Mouse (Mus musculus) liver, embryonic 16.5 days (tissue): ENCODE measurements around the gene Gns. TPM values are rescaled to one million over a fixed set of nuclear protein-coding genes. Genes with fewer than 3 reads are reported as not detected.
A peak's percentile ranks its signal among the peaks of the same experiment; 100 is the strongest.

Source experiments
- ATAC-seq: fragments of 200-750 bp; cut with Nextera tagmentation; 2 replicates; pipeline ENCODE4 v1.8.0; 2017; ENCODE audit warnings: low read depth, mild to moderate bottlenecking, moderate number of reproducible peaks, moderate library complexity
- H3K27ac ChIP-seq: fragments of 300-500 bp; sonication (generic); 2 replicates; pipeline ENCODE4 v1.5.1; 2014; ENCODE audit warnings: mild to moderate bottlenecking, low read length
- H3K27me3 ChIP-seq: fragments of 300-500 bp; sonication (generic); 2 replicates; pipeline ENCODE4 v1.6.1; 2014; ENCODE audit warnings: low read depth, low read length, mixed read lengths; ENCODE audit not compliant: control insufficient read depth, insufficient read depth
- H3K36me3 ChIP-seq: fragments of 300-500 bp; sonication (generic); 2 replicates; pipeline ENCODE4 v1.6.1; 2014; ENCODE audit warnings: mild to moderate bottlenecking; ENCODE audit not compliant: control insufficient read depth, insufficient read depth
- H3K4me1 ChIP-seq: fragments of 300-500 bp; sonication (generic); 2 replicates; pipeline ENCODE4 v1.6.1; 2014; ENCODE audit warnings: low read depth, low read length, mixed read lengths; ENCODE audit not compliant: control insufficient read depth
- H3K4me2 ChIP-seq: fragments of 300-500 bp; sonication (generic); 2 replicates; pipeline ENCODE4 v1.6.1; 2014; ENCODE audit warnings: low read depth, low read length, mixed read lengths
- H3K4me3 ChIP-seq: fragments of 300-500 bp; sonication (generic); 2 replicates; pipeline ENCODE4 v1.5.1; 2014; ENCODE audit warnings: low read depth, mild to moderate bottlenecking, low read length
- H3K9ac ChIP-seq: fragments of 300-500 bp; sonication (generic); 2 replicates; pipeline ENCODE4 v1.6.1; 2014; ENCODE audit warnings: low read depth, low read length
- H3K9me3 ChIP-seq: fragments of 300-500 bp; sonication (generic); replicated peaks from 2 replicates; pipeline ENCODE4 v1.6.1; 2016; ENCODE audit warnings: low read length; ENCODE audit not compliant: control insufficient read depth
- WGBS: fragments of 180-500 bp; shearing (Covaris S2); extraction: QIAGEN DNeasy Blood & Tissue Kit; methylation state at CpG from one replicate; pipeline ENCODE4 v1.1.7; 2014; ENCODE audit not compliant: insufficient replicate concordance; 5-methylcytosine and 5-hydroxymethylcytosine counted together
- polyA plus RNA-seq: library from polyadenylated mRNA; unstranded; fragments of >200 nt; fragmentation: Nextera tagmentation; extraction: Ambion mirVana; gene quantifications from 2 replicates; pipeline ENCODE4 v1.2.1, GENCODE M21; 2015

The Gns gene
- polyA plus RNA-seq, 1 experiment from 2014 or later = 22.3 TPM

DNA sequence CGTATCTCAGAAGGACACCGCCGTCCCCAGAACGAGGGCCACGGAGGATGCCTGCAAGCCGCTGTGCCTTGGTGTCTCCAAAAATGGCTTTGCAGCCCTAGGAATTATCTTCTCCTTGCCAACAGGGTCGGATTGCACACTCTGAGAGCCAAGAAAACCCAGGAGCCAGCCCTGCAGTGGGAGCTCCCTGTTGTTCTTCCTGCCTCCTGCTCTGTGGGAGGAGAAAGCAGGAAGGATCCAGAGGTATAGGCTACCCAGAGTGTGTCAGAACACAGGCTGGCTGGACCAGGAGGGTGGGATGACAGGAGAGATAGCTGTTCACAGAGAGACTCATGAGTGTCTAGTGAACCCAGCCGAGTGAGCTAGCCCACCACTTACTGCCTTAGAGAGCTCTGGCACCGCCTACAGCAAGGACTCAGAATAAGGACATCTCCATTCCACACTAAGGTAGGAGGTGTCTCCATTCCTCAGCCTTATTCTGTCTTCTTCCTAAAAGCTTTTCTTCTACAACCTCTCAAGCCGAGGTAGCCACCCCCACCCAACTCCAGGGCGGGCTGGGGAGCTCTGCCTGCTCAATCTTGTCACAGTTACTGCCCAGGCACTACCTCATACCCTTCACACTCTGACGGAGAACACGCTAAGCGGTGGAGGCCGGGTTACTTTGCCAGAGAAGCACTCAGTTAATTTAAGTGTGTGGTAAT, 63.3 kb downstream of the Gns start:
- H3K9ac ChIP-seq = peak overlapping the region; percentile 7; the same call in 1 of the 2 replicates
- 70% methylated on average over 15 of the region's 15 CpGs for WGBS
- no peaks in the 10 kb centered on the region for H3K36me3 ChIP-seq
- H3K4me3 ChIP-seq = no peak overlapping the region
- H3K27me3 ChIP-seq = no peaks in the 10 kb centered on the region
- peaks cover 80% of the 10 kb centered on the region for H3K4me1 ChIP-seq
- H3K4me2 ChIP-seq = no peak overlapping the region
- H3K27ac ChIP-seq = no peak overlapping the region
- H3K9me3 ChIP-seq = no peaks in the 10 kb centered on the region
- no peak for ATAC-seq

DNA sequence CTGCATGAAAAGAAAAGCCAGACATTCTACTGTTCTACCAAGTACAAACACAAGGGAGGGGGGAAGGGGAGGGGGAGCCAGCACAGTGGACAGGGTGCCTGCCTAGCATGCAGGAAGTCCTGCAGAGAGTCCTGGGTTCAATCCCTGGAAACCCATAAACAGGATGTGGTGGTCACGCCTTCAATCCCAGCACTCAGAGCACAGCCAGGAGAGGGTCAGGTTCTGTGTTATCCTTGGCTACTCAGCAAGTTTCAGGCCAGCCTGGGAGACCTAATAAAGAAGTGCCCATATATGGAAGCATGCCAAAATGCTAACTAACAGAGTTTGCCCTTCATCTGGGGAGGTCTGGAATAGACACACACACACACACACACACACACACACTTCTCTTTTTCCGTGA, 64.2 kb downstream of the Gns start:
- Histone ChIP-seq H3K27ac (no peak overlapping the region; the same call in 1 of the 2 replicates), H3K27me3 (no peaks in the 10 kb centered on the region)

DNA sequence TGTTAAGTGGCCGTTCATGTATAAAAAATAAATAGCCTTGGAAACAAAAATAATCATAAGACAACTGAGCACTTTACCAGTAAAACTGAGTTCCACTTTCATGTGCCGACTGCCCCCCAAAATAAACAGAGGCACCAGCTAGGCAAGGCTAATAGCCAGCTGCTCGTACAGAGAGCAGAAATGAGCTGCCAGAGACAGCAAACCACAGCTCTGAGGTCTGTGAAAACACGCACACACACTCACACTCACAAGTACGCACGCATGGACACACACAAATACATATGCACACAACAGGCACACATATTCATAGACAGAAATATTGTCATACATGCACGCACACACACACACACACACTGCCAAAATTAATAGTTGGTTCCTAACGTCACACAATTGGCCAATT, 64.7 kb downstream of the Gns start:
- H3K9me3 ChIP-seq = no peaks in the 10 kb centered on the region
- H3K4me3 ChIP-seq = 0 out of 2 replicates have a peak overlapping the region, but pooled peaks have one; percentile 19
- H3K27ac ChIP-seq = peak overlapping the region; percentile 65
- no peaks in the 10 kb centered on the region for H3K27me3 ChIP-seq
- H3K4me2 ChIP-seq = peak overlapping the region; percentile 49
- H3K9ac ChIP-seq = no peak overlapping the region; the same call in none of the 2 replicates
- H3K4me1 ChIP-seq = peaks cover 73% of the 10 kb centered on the region
- ATAC-seq = no peak
- no peaks in the 10 kb centered on the region for H3K36me3 ChIP-seq
- WGBS = 18% methylated on average over 8 of the region's 8 CpGs

More for the DNA sequence above, 64.2 kb downstream of the Gns start:
- peak; percentile 44 for ATAC-seq
- H3K9me3 ChIP-seq = no peaks in the 10 kb centered on the region
- no peaks in the 10 kb centered on the region for H3K36me3 ChIP-seq
- H3K4me2 ChIP-seq = no peak overlapping the region
- H3K4me3 ChIP-seq = no peak overlapping the region
- H3K4me1 ChIP-seq = peaks cover 75% of the 10 kb centered on the region
- no peak overlapping the region for H3K9ac ChIP-seq
- 17% methylated on average over 2 of the region's 2 CpGs for WGBS

DNA sequence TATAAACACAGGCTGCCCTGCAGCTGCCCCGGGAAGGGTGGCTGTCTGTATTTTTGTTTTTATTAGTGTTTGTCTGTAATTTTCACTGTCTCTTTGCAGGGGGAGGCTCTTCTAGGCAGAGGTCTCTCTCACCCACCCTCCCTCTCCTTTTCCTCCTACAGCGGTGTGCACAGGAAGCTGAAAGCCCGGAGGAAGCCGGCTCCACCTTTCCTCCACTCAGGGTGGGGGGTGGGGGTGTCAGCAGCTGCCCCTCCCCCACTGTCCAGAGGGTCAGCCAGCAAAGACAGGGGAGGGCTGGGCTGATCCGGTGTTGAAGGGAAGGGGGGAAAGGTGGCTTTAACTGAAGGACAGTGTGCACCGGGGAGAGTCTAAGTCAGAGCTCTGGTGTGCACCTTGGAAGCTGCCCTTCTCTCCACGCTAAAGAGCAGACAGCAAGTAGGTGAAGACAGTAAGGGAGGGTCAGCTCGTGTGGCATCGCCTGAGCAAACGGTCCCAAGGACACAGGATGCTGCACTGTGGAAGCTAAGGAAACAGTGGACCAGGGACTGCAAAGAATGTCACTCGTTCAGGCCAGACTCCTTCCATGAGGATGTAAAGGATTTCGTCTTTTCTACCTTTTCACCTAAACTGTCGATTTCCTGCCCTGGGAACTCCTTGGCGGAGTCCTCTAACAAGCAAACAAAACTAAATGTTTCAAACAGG, 65.2 kb downstream of the Gns start:
- no peaks in the 10 kb centered on the region for H3K36me3 ChIP-seq
- peak; percentile 17; the same call in 1 of the 2 replicates for ATAC-seq
- no peaks in the 10 kb centered on the region for H3K27me3 ChIP-seq
- H3K27ac ChIP-seq = peak overlapping the region; percentile 65
- H3K9me3 ChIP-seq = no peaks in the 10 kb centered on the region
- H3K4me1 ChIP-seq = peaks cover 75% of the 10 kb centered on the region
- peak overlapping the region; percentile 49 for H3K4me2 ChIP-seq
- H3K4me3 ChIP-seq = peak overlapping the region; percentile 19; the same call in 1 of the 2 replicates
- H3K9ac ChIP-seq = no peak overlapping the region; the same call in none of the 2 replicates
- WGBS = 16% methylated on average over 14 of the region's 14 CpGs

DNA sequence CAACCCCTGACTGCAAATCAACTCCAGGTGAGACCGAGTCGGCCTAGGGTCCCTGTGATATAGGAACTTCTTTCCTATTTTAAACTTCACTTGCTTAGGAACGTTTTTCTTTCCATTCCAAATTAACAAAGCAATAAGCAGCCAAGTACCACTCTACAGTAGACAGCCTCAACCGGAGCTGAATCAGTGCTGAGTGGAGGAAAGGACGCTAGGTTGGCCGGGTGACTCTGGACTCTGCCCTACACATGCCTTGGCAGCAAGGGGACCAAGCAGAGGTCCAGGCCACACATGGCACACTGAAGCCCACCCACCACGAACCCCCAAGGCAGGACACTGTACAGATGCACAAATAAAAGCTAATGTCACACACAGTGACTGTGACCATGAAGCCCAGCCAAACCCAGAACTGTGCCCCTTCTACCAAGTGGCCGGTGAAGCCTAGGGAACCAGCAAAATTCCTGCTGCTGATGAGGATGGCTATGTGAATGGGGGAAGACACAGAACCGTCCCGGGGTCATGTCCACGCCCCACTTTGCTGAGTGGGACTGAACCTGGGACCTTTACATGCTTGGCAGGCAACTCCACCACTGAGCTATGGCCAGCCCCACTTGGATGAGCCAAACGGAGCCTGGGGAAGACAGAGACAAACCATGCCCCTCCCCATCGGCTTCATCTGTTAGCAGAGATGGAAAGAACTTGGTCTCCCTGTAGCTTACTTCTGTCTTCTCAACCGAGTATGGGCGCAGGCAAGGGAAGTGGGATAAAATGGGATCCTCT, 66.1 kb downstream of the Gns start:
- no peak overlapping the region for H3K4me3 ChIP-seq
- no peak for ATAC-seq
- no peak overlapping the region for H3K9ac ChIP-seq
- H3K27ac ChIP-seq = peak overlapping the region; percentile 65
- H3K9me3 ChIP-seq = no peaks in the 10 kb centered on the region
- peaks cover 72% of the 10 kb centered on the region for H3K4me1 ChIP-seq
- H3K27me3 ChIP-seq = no peaks in the 10 kb centered on the region
- H3K4me2 ChIP-seq = no peak overlapping the region
- H3K36me3 ChIP-seq = no peaks in the 10 kb centered on the region
- 58% methylated on average over 15 of the region's 15 CpGs for WGBS

DNA sequence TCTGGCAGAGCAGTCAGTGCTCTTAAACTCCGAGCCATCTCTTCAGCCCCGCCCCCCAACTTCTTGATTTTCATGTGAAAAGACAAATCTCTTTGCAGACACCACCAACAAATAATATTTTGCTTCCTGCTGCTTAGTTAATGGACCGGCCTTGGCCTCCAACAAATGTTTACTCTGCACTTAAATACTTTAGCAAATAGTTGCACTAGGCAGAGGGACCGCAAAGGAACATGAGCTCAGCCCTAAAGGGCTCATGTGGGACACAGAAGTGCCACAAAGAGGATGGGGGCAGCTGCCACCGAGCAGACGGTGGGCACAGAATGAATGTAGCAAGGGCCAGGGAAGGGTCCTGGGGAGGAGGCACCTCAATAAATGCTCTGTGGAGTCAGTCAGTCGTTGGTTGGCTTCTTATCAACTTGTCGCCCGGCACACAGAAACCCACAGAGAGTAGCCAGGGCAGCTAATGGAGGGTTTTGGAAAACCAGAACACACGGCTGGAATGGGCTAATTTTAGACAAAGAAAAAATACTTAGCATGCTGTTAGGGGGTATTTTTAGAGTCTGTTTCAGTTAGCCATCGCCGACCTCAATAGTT, 67.2 kb downstream of the Gns start:
- peak overlapping the region; percentile 33; the same call in 1 of the 2 replicates for H3K9ac ChIP-seq
- no peaks in the 10 kb centered on the region for H3K36me3 ChIP-seq
- ATAC-seq = peak; percentile 15; the same call in 1 of the 2 replicates
- peak overlapping the region; percentile 60 for H3K27ac ChIP-seq
- no peaks in the 10 kb centered on the region for H3K9me3 ChIP-seq
- 10% methylated on average over 12 of the region's 12 CpGs for WGBS
- peaks cover 67% of the 10 kb centered on the region for H3K4me1 ChIP-seq
- H3K4me3 ChIP-seq = peak overlapping the region; percentile 10; the same call in 1 of the 2 replicates
- H3K4me2 ChIP-seq = peak overlapping the region; percentile 43
- no peaks in the 10 kb centered on the region for H3K27me3 ChIP-seq

DNA sequence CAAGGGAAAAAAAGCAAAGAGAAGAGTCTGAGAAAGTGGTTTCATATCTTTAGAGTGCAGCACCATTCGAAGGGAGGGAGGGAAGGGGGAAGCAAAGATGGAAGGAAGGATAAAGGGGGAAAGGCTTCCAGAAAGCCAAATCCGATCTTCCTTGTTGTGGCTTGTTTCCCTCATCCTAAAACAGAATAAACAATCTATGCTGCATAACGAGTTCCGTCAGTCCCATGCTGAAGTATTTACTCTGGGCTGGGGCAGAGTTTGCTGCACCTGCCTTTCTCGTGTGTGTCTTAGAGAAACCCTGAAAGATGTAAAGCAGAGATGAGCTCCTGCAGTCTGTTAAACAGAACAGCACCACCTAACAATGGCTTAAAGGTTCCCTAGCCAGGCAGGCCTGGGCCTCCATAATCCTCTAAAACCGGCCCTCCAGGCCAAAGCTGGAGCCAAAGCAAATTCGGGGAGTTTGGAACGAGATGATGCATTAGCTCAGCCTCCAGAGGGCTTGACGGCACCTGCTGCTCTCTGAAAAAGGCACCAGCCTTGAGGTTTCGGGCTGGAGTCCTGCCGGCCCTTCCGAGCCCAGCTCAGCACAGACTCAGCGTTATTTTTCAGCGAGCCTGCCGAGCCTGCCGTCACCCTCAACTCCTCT, 67.9 kb downstream of the Gns start:
- WGBS = 11% methylated on average over 16 of the region's 16 CpGs
- peak overlapping the region; percentile 3; the same call in 1 of the 2 replicates for H3K9ac ChIP-seq
- peak overlapping the region; percentile 43 for H3K4me2 ChIP-seq
- H3K4me1 ChIP-seq = peaks cover 61% of the 10 kb centered on the region
- peak overlapping the region; percentile 10; the same call in 1 of the 2 replicates for H3K4me3 ChIP-seq
- 0 out of 2 replicates have a peak, but pooled peaks have one; percentile 13 for ATAC-seq
- H3K27me3 ChIP-seq = no peaks in the 10 kb centered on the region
- H3K36me3 ChIP-seq = no peaks in the 10 kb centered on the region
- no peaks in the 10 kb centered on the region for H3K9me3 ChIP-seq
- peak overlapping the region; percentile 60; the same call in 1 of the 2 replicates for H3K27ac ChIP-seq
